Mouse (Mus musculus) olfactory bulb, adult 2 months (tissue): ENCODE results near the gene Cwc22.

ENCODE experiments used
- CTCF ChIP-seq: fragments of 200-500 bp; IDR thresholded peaks from 2 replicates; pipeline ENCODE4 v1.5.1; 2012; ENCODE audit warnings: low read depth, mild to moderate bottlenecking, low read length, moderate library complexity; ENCODE audit not compliant: insufficient read depth
- POLR2A ChIP-seq: fragments of 200-500 bp; IDR thresholded peaks from 2 replicates; pipeline ENCODE4 v1.6.1; 2012; ENCODE audit warnings: mild to moderate bottlenecking, low read depth, low read length, moderate library complexity; ENCODE audit not compliant: insufficient read depth

- TF ChIP-seq CTCF: no peak
- no peak for TF ChIP-seq POLR2A
These were observed 25.6 kb downstream of the Cwc22 start for GRCm38 (mm10) chr2:77920621-77921020.
